Mouse (Mus musculus): ENCODE measurements around the gene Rasa3. TPM values are rescaled to one million over a fixed set of nuclear protein-coding genes. Genes with fewer than 3 reads are reported as not detected.

Gene Rasa3
- polyA plus RNA-seq, 1 experiment from 2014 or later, result 27.1 TPM

- no peaks in the 10 kb centered on the region for H3K36me3 ChIP-seq (ENCODE audit: control insufficient read depth, insufficient read depth)
- peaks cover 8% of the 10 kb centered on the region; the same call in 1 of the 2 replicates for H3K4me1 ChIP-seq (replicated peaks; ENCODE audit: control insufficient read depth, insufficient read depth, low read length)
- H3K27me3 ChIP-seq (replicated peaks; ENCODE audit: control insufficient read depth, insufficient read depth, low read length), result no peaks in the 10 kb centered on the region
- H3K9me3 ChIP-seq (ENCODE audit: control insufficient read depth, low read length), result no peaks in the 10 kb centered on the region
- H3K4me2 ChIP-seq (ENCODE audit: low read length), result no peak overlapping the region
- H3K4me3 ChIP-seq (replicated peaks; ENCODE audit: low read length), result no peak overlapping the region
- no peak overlapping the region for H3K27ac ChIP-seq (ENCODE audit: low read length)
- no peak for ATAC-seq
- WGBS, result 76% methylated on average over 5 of the region's 5 CpGs
- no peak overlapping the region for H3K9ac ChIP-seq (replicated peaks; ENCODE audit: low read depth, low read length)
Observed at GRCm38 (mm10) chr8:13541526-13541925, 135.9 kb downstream of the Rasa3 start.

- WGBS, result 89% methylated on average over 5 of the region's 5 CpGs
- Histone ChIP-seq H3K9ac (replicated peaks; ENCODE audit: low read depth, low read length) (no peak overlapping the region), H3K27me3 (replicated peaks; ENCODE audit: control insufficient read depth, insufficient read depth, low read length) (no peaks in the 10 kb centered on the region), H3K4me1 (replicated peaks; ENCODE audit: control insufficient read depth, insufficient read depth, low read length) (peaks cover 8% of the 10 kb centered on the region; the same call in 1 of the 2 replicates), H3K9me3 (ENCODE audit: control insufficient read depth, low read length) (no peaks in the 10 kb centered on the region), H3K27ac (ENCODE audit: low read length) (no peak overlapping the region), H3K36me3 (ENCODE audit: control insufficient read depth, insufficient read depth) (no peaks in the 10 kb centered on the region), H3K4me3 (replicated peaks; ENCODE audit: low read length) (no peak overlapping the region), H3K4me2 (ENCODE audit: low read length) (no peak overlapping the region)
- no peak for ATAC-seq
Observed at GRCm38 (mm10) chr8:13540122-13540521, 137.3 kb downstream of the Rasa3 start.

- 56% methylated on average over 6 of the region's 6 CpGs for WGBS
- H3K4me2 ChIP-seq (ENCODE audit: low read length), result no peak overlapping the region
- H3K9ac ChIP-seq (replicated peaks; ENCODE audit: low read depth, low read length), result no peak overlapping the region
- peaks cover 8% of the 10 kb centered on the region; the same call in 1 of the 2 replicates for H3K4me1 ChIP-seq (replicated peaks; ENCODE audit: control insufficient read depth, insufficient read depth, low read length)
- no peaks in the 10 kb centered on the region for H3K9me3 ChIP-seq (ENCODE audit: control insufficient read depth, low read length)
- no peak overlapping the region for H3K27ac ChIP-seq (ENCODE audit: low read length)
- no peaks in the 10 kb centered on the region for H3K36me3 ChIP-seq (ENCODE audit: control insufficient read depth, insufficient read depth)
- no peaks in the 10 kb centered on the region for H3K27me3 ChIP-seq (replicated peaks; ENCODE audit: control insufficient read depth, insufficient read depth, low read length)
- H3K4me3 ChIP-seq (replicated peaks; ENCODE audit: low read length), result no peak overlapping the region
- peak; percentile 88 for ATAC-seq
Observed at GRCm38 (mm10) chr8:13538821-13539220, 138.6 kb downstream of the Rasa3 start.

- Histone ChIP-seq H3K4me3 (replicated peaks; ENCODE audit: low read length) (no peak overlapping the region), H3K9me3 (ENCODE audit: control insufficient read depth, low read length) (no peaks in the 10 kb centered on the region), H3K27ac (ENCODE audit: low read length) (no peak overlapping the region), H3K4me1 (replicated peaks; ENCODE audit: control insufficient read depth, insufficient read depth, low read length) (peaks cover 8% of the 10 kb centered on the region; the same call in 1 of the 2 replicates), H3K36me3 (ENCODE audit: control insufficient read depth, insufficient read depth) (no peaks in the 10 kb centered on the region), H3K4me2 (ENCODE audit: low read length) (no peak overlapping the region), H3K9ac (replicated peaks; ENCODE audit: low read depth, low read length) (no peak overlapping the region), H3K27me3 (replicated peaks; ENCODE audit: control insufficient read depth, insufficient read depth, low read length) (no peaks in the 10 kb centered on the region)
- ATAC-seq, result no peak
- WGBS, result 51% methylated on average over 2 of the region's 2 CpGs
Observed at GRCm38 (mm10) chr8:13537102-13537501, 140.3 kb downstream of the Rasa3 start.

GRCm38 (mm10) chr8:13533123-13533522 is 144.3 kb downstream of the Rasa3 start:
- Histone ChIP-seq H3K27ac (ENCODE audit: low read length) (no peak overlapping the region), H3K27me3 (replicated peaks; ENCODE audit: control insufficient read depth, insufficient read depth, low read length) (no peaks in the 10 kb centered on the region), H3K9ac (replicated peaks; ENCODE audit: low read depth, low read length) (no peak overlapping the region), H3K4me2 (ENCODE audit: low read length) (no peak overlapping the region), H3K9me3 (ENCODE audit: control insufficient read depth, low read length) (no peaks in the 10 kb centered on the region), H3K36me3 (ENCODE audit: control insufficient read depth, insufficient read depth) (no peaks in the 10 kb centered on the region), H3K4me1 (replicated peaks; ENCODE audit: control insufficient read depth, insufficient read depth, low read length) (peaks cover 29% of the 10 kb centered on the region), H3K4me3 (replicated peaks; ENCODE audit: low read length) (no peak overlapping the region)
- 69% methylated on average over 8 of the region's 8 CpGs for WGBS
- no peak for ATAC-seq

GRCm38 (mm10) chr8:13531602-13532171 is 145.7 kb downstream of the Rasa3 start:
- no peak overlapping the region for H3K27ac ChIP-seq (ENCODE audit: low read length)
- peaks cover 29% of the 10 kb centered on the region for H3K4me1 ChIP-seq (replicated peaks; ENCODE audit: control insufficient read depth, insufficient read depth, low read length)
- H3K9ac ChIP-seq (replicated peaks; ENCODE audit: low read depth, low read length), result no peak overlapping the region
- no peak for ATAC-seq
- H3K27me3 ChIP-seq (replicated peaks; ENCODE audit: control insufficient read depth, insufficient read depth, low read length), result no peaks in the 10 kb centered on the region
- H3K4me3 ChIP-seq (replicated peaks; ENCODE audit: low read length), result no peak overlapping the region
- no peaks in the 10 kb centered on the region for H3K36me3 ChIP-seq (ENCODE audit: control insufficient read depth, insufficient read depth)
- WGBS, result 61% methylated on average over 9 of the region's 9 CpGs
- no peak overlapping the region for H3K4me2 ChIP-seq (ENCODE audit: low read length)
- H3K9me3 ChIP-seq (ENCODE audit: control insufficient read depth, low read length), result no peaks in the 10 kb centered on the region

GRCm38 (mm10) chr8:13530941-13531340 is 146.5 kb downstream of the Rasa3 start:
- H3K27me3 ChIP-seq (replicated peaks; ENCODE audit: control insufficient read depth, insufficient read depth, low read length), result no peaks in the 10 kb centered on the region
- H3K4me1 ChIP-seq (replicated peaks; ENCODE audit: control insufficient read depth, insufficient read depth, low read length), result peaks cover 29% of the 10 kb centered on the region
- peak; percentile 77 for ATAC-seq
- H3K4me3 ChIP-seq (replicated peaks; ENCODE audit: low read length), result no peak overlapping the region
- no peak overlapping the region for H3K9ac ChIP-seq (replicated peaks; ENCODE audit: low read depth, low read length)
- H3K36me3 ChIP-seq (ENCODE audit: control insufficient read depth, insufficient read depth), result no peaks in the 10 kb centered on the region
- no peak overlapping the region for H3K4me2 ChIP-seq (ENCODE audit: low read length)
- H3K27ac ChIP-seq (ENCODE audit: low read length), result peak overlapping the region; percentile 45
- no peaks in the 10 kb centered on the region for H3K9me3 ChIP-seq (ENCODE audit: control insufficient read depth, low read length)
- 21% methylated on average over 5 of the region's 5 CpGs for WGBS

GRCm38 (mm10) chr8:13530401-13530800 is 147.0 kb downstream of the Rasa3 start:
- Histone ChIP-seq H3K4me2 (ENCODE audit: low read length) (no peak overlapping the region), H3K4me3 (replicated peaks; ENCODE audit: low read length) (no peak overlapping the region), H3K36me3 (ENCODE audit: control insufficient read depth, insufficient read depth) (no peaks in the 10 kb centered on the region), H3K4me1 (replicated peaks; ENCODE audit: control insufficient read depth, insufficient read depth, low read length) (peaks cover 29% of the 10 kb centered on the region), H3K9ac (replicated peaks; ENCODE audit: low read depth, low read length) (no peak overlapping the region), H3K27ac (ENCODE audit: low read length) (peak overlapping the region; percentile 45), H3K27me3 (replicated peaks; ENCODE audit: control insufficient read depth, insufficient read depth, low read length) (no peaks in the 10 kb centered on the region), H3K9me3 (ENCODE audit: control insufficient read depth, low read length) (no peaks in the 10 kb centered on the region)
- peak; percentile 18; the same call in 1 of the 2 replicates for ATAC-seq
- WGBS, result 80% methylated on average over 3 of the region's 3 CpGs

- Histone ChIP-seq H3K9me3 (ENCODE audit: control insufficient read depth, low read length) (no peaks in the 10 kb centered on the region), H3K9ac (replicated peaks; ENCODE audit: low read depth, low read length) (no peak overlapping the region), H3K4me3 (replicated peaks; ENCODE audit: low read length) (no peak overlapping the region), H3K4me1 (replicated peaks; ENCODE audit: control insufficient read depth, insufficient read depth, low read length) (peaks cover 29% of the 10 kb centered on the region), H3K4me2 (ENCODE audit: low read length) (no peak overlapping the region), H3K27me3 (replicated peaks; ENCODE audit: control insufficient read depth, insufficient read depth, low read length) (no peaks in the 10 kb centered on the region), H3K36me3 (ENCODE audit: control insufficient read depth, insufficient read depth) (no peaks in the 10 kb centered on the region), H3K27ac (ENCODE audit: low read length) (peak overlapping the region; percentile 45)
- peak; percentile 74 for ATAC-seq
- 35% methylated on average over 7 of the region's 7 CpGs for WGBS
Observed at GRCm38 (mm10) chr8:13529891-13530316, 147.5 kb downstream of the Rasa3 start.
